Mouse (Mus musculus) embryonic facial prominence, embryonic 13.5 days (tissue): ENCODE data around the gene Nr1i3. TPM values are rescaled to one million over a fixed set of nuclear protein-coding genes. Genes with fewer than 3 reads are reported as not detected.

Source experiments
- ATAC-seq: fragments of 200-750 bp; cut with Nextera tagmentation; 2 replicates; pipeline ENCODE4 v1.8.0; 2017; ENCODE audit warnings: low read depth; ENCODE audit not compliant: insufficient number of reproducible peaks, insufficient read depth, low FRiP score, low TSS enrichment
- H3K27ac ChIP-seq: fragments of 300-500 bp; sonication (generic); 2 replicates; pipeline ENCODE4 v1.5.1; 2015; ENCODE audit warnings: moderate library complexity, mild to moderate bottlenecking, inconsistent platforms
- H3K27me3 ChIP-seq: fragments of 300-500 bp; sonication (generic); 2 replicates; pipeline ENCODE4 v1.6.1; 2015; ENCODE audit warnings: mild to moderate bottlenecking, inconsistent platforms
- H3K36me3 ChIP-seq: fragments of 300-500 bp; sonication (generic); 2 replicates; pipeline ENCODE4 v1.6.1; 2015; ENCODE audit warnings: mild to moderate bottlenecking, inconsistent platforms
- H3K4me1 ChIP-seq: fragments of 300-500 bp; sonication (generic); 2 replicates; pipeline ENCODE4 v1.6.1; 2015; ENCODE audit warnings: inconsistent platforms
- H3K4me2 ChIP-seq: fragments of 300-500 bp; sonication (generic); 2 replicates; pipeline ENCODE4 v1.6.1; 2015; ENCODE audit warnings: moderate library complexity, mild to moderate bottlenecking, inconsistent platforms
- H3K4me3 ChIP-seq: fragments of 300-500 bp; sonication (generic); 2 replicates; pipeline ENCODE4 v1.5.1; 2015; ENCODE audit warnings: mild to moderate bottlenecking, inconsistent platforms
- H3K9ac ChIP-seq: fragments of 300-500 bp; sonication (generic); 2 replicates; pipeline ENCODE4 v1.6.1; 2015; ENCODE audit warnings: mild to moderate bottlenecking, inconsistent platforms
- H3K9me3 ChIP-seq: fragments of 300-500 bp; sonication (generic); 2 replicates; pipeline ENCODE4 v1.6.1; 2016; ENCODE audit warnings: inconsistent platforms
- WGBS: fragments of 180-500 bp; shearing (Covaris S2); methylation state at CpG from one replicate; pipeline ENCODE4 v1.1.7; 2015; ENCODE audit warnings: mixed read lengths; 5-methylcytosine and 5-hydroxymethylcytosine counted together
- polyA plus RNA-seq: library from polyadenylated mRNA; unstranded; fragments of >200 nt; fragmentation: Nextera tagmentation; extraction: Ambion mirVana; gene quantifications from 2 replicates; pipeline ENCODE4 v1.2.1, GENCODE M21; 2015

Gene Nr1i3
- polyA plus RNA-seq, 1 experiment from 2014 or later: 0.10 TPM

- no peak overlapping the region for H3K27ac ChIP-seq
- no peaks in the 10 kb centered on the region for H3K27me3 ChIP-seq
- 80% methylated on average over 3 of the region's 3 CpGs for WGBS
- H3K4me1 ChIP-seq: peaks cover 26% of the 10 kb centered on the region
- H3K36me3 ChIP-seq: peaks cover 45% of the 10 kb centered on the region
- no peak overlapping the region for H3K4me2 ChIP-seq
- H3K4me3 ChIP-seq: no peak overlapping the region
- no peak for ATAC-seq
- H3K9ac ChIP-seq: no peak overlapping the region
- H3K9me3 ChIP-seq: no peaks in the 10 kb centered on the region
These were observed 46.5 kb downstream of the Nr1i3 start for GRCm38 (mm10) chr1:171260316-171260715.

- 2% methylated on average over 8 of the region's 8 CpGs for WGBS
- peak overlapping the region; percentile 93 for H3K27ac ChIP-seq
- peak overlapping the region; percentile 28 for H3K4me3 ChIP-seq
- H3K4me2 ChIP-seq: peak overlapping the region; percentile 59
- 0 out of 2 replicates have a peak overlapping the region, but pooled peaks have one; percentile 46 for H3K9ac ChIP-seq
- H3K9me3 ChIP-seq: no peaks in the 10 kb centered on the region
- H3K4me1 ChIP-seq: peaks cover 26% of the 10 kb centered on the region
- no peaks in the 10 kb centered on the region for H3K27me3 ChIP-seq
- peak; percentile 77 for ATAC-seq
- peaks cover 24% of the 10 kb centered on the region for H3K36me3 ChIP-seq
These were observed 48.9 kb downstream of the Nr1i3 start for GRCm38 (mm10) chr1:171262594-171263130.

DNA sequence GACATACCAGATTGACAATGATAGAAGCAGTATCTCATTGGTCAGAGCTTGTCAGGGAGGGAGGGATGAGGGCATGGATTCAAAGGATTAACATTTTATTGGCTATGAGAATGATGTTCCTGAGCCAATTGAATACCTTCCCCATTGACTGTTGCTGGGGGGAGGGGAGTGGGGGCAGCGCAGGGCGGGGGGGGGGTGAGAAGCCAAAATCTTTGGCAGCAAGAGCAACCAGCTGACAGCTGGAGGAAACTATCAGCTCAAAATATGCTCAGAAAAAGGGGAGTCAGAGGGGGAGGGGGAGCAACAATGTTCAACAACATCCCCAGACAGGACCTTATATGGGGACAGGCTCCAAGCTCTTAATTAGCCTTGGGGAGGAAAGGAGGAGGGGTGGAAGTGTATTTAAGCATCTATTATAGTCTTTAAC is 49.4 kb downstream of the Nr1i3 start:
- Histone ChIP-seq H3K27ac (peak overlapping the region; percentile 93), H3K27me3 (no peaks in the 10 kb centered on the region), H3K9ac (no peak overlapping the region), H3K36me3 (peaks cover 19% of the 10 kb centered on the region), H3K9me3 (no peaks in the 10 kb centered on the region), H3K4me3 (peak overlapping the region; percentile 28; the same call in 1 of the 2 replicates), H3K4me1 (peaks cover 22% of the 10 kb centered on the region), H3K4me2 (peak overlapping the region; percentile 59)
- whole genome bisulfite sequencing: 4% methylated on average over 2 of the region's 2 CpGs
- ATAC-seq: peak; percentile 79

DNA sequence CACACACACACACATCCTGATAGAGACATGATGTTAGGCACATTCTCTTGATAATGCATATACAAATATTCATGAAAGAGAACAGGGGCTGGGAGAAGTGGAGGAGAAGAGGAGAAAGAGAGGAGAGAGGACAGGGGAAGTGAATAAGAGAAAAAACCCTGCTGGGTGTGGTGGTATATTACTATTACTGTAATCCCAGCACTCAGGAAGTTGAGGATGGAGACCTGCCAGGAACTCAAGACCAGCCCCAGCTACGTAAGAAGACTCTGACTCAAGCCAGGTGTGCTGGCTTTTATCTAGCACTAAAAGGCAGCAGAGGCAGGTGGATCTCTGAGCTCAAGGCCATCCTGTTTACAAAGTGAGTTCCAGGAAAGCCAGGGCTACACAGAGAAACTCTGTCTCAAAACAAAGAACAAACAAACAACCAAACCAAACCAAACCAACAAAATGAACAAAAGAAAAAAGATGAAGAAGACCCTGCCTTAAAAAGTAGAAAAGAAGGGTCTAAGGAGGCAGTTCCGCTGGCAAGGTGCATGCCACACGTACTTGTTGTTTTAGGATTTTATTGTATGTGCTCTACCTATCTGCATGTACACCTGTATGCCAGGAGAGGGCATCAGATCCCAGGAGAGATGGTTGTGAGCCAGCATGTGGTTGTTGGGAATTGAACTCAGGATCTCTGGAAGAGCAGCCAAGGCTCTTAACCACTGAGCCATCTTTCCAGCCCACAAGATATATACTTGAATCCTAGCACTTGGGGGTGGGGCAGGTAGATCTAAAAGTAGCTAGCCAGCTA is 50.1 kb downstream of the Nr1i3 start:
- Histone ChIP-seq H3K27ac (peak overlapping the region; percentile 93), H3K9me3 (no peaks in the 10 kb centered on the region), H3K4me3 (no peak overlapping the region), H3K36me3 (peaks cover 14% of the 10 kb centered on the region), H3K4me1 (peaks cover 22% of the 10 kb centered on the region), H3K27me3 (no peaks in the 10 kb centered on the region), H3K4me2 (peak overlapping the region; percentile 59), H3K9ac (no peak overlapping the region)
- 69% methylated on average over 3 of the region's 3 CpGs for WGBS
- ATAC-seq: no peak

DNA sequence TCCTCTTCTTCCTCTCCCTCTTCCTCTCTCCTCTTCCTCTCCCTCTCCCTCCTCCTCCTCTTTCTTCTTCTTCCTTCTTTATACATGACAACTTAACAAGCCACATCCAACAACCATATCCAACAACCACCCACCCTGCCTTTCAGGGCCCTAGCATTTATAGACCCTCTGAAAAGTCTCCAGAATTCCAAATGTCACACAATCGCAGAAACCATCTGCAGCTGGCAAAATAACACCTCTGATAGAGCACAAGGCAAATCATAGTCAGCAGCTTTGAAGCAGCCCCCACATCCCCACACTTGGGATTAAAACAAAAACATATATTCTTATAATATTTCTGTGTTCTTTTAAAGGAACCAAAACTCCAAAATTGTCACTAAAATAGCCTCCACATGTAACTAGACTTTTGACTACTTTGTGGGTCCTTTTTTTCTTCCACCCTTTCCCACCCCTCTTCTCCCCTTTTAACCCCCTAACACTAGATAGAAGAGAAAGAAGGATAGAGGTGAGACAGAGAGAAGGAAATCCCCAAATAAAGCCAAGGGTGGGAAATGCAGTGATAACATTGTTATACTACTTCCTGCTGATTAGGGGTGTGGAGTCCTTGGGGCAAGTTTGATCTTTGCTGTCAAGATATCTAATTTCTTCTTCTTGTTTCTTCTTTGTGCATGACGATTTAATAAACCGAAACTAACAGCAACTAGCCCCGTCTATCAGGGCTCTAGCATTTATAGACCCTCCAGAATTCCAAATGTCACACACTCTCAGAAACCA is 52.4 kb downstream of the Nr1i3 start:
- no peaks in the 10 kb centered on the region for H3K9me3 ChIP-seq
- no peak overlapping the region for H3K4me2 ChIP-seq
- no peak overlapping the region for H3K27ac ChIP-seq
- 35% methylated on average over 4 of the region's 4 CpGs for WGBS
- H3K4me1 ChIP-seq: peaks cover 29% of the 10 kb centered on the region
- H3K9ac ChIP-seq: no peak overlapping the region
- ATAC-seq: no peak
- no peaks in the 10 kb centered on the region for H3K27me3 ChIP-seq
- H3K4me3 ChIP-seq: no peak overlapping the region
- H3K36me3 ChIP-seq: no peaks in the 10 kb centered on the region

GRCm38 (mm10) chr1:171268341-171268740 is 54.6 kb downstream of the Nr1i3 start:
- H3K4me2 ChIP-seq: no peak overlapping the region
- no peak overlapping the region for H3K9ac ChIP-seq
- no peak for ATAC-seq
- H3K9me3 ChIP-seq: no peaks in the 10 kb centered on the region
- H3K4me3 ChIP-seq: no peak overlapping the region
- WGBS: 56% methylated on average over 1 of the region's 1 CpGs
- H3K36me3 ChIP-seq: peaks cover 17% of the 10 kb centered on the region
- H3K4me1 ChIP-seq: peaks cover 25% of the 10 kb centered on the region
- no peaks in the 10 kb centered on the region for H3K27me3 ChIP-seq
- no peak overlapping the region for H3K27ac ChIP-seq

GRCm38 (mm10) chr1:171269848-171270572 is 56.2 kb downstream of the Nr1i3 start, which contains the start of gene B4galt3:
B4galt3 (plus strand) TSS chr1:171270328.
- Histone ChIP-seq H3K4me3 (peak within 1 kb of the TSS; percentile 83), H3K9ac (peak within 1 kb of the TSS; percentile 85), H3K4me1 (peaks cover 20% of the 10 kb centered on the region), H3K27ac (peak within 1 kb of the TSS; percentile 68), H3K4me2 (peak within 1 kb of the TSS; percentile 95), H3K27me3 (no peaks in the 10 kb centered on the region), H3K36me3 (peaks cover 34% of the 10 kb centered on the region), H3K9me3 (no peaks in the 10 kb centered on the region)
- peak; percentile 90 for ATAC-seq
- 3% methylated on average over 36 of the region's 36 CpGs for WGBS

Other genes starting within 250 kb of the Nr1i3 start
- 0.80 and 1.0 TPM in 2 replicates for gene Fcgr2b, start 237.4 kb upstream of the Nr1i3 start, polyA plus RNA-seq
- 0.41 and 0.55 TPM in 2 replicates for gene Fcgr4, start 195.1 kb upstream of the Nr1i3 start, polyA plus RNA-seq
- gene Fcgr3, start 149.0 kb upstream of the Nr1i3 start, polyA plus RNA-seq: 9.4 and 10.1 TPM in 2 replicates
- 1.3 and 2.1 TPM in 2 replicates for gene Cfap126, start 100.1 kb upstream of the Nr1i3 start, polyA plus RNA-seq
- 249 and 258 TPM in 2 replicates for gene Sdhc, start 63.4 kb upstream of the Nr1i3 start, polyA plus RNA-seq
- gene Mpz, start 63.3 kb upstream of the Nr1i3 start, polyA plus RNA-seq: 7.7 and 9.4 TPM in 2 replicates
- 20.6 and 25.2 TPM in 2 replicates for gene Pcp4l1, start 17.7 kb upstream of the Nr1i3 start, polyA plus RNA-seq
- gene Tomm40l, start 8.5 kb downstream of the Nr1i3 start, polyA plus RNA-seq: 30.2 and 30.9 TPM in 2 replicates
- 0.80 and 56.2 TPM in 2 replicates for gene Apoa2, start 11.1 kb downstream of the Nr1i3 start, polyA plus RNA-seq
- 40.7 and 41.9 TPM in 2 replicates for gene Fcer1g, start 20.4 kb downstream of the Nr1i3 start, polyA plus RNA-seq
- 23.6 and 25.6 TPM in 2 replicates for gene Adamts4, start 36.5 kb downstream of the Nr1i3 start, polyA plus RNA-seq
- 232 and 248 TPM in 2 replicates for gene Ndufs2, start 37.4 kb downstream of the Nr1i3 start, polyA plus RNA-seq
- gene B4galt3, start 56.4 kb downstream of the Nr1i3 start, polyA plus RNA-seq: 82.1 and 84.2 TPM in 2 replicates
- 60.5 and 64.9 TPM in 2 replicates for gene Ppox, start 67.2 kb downstream of the Nr1i3 start, polyA plus RNA-seq
- gene Usp21, start 74.0 kb downstream of the Nr1i3 start, polyA plus RNA-seq: 116 and 127 TPM in 2 replicates
- 109 and 118 TPM in 2 replicates for gene Ufc1, start 81.1 kb downstream of the Nr1i3 start, polyA plus RNA-seq
- 58.4 and 59.6 TPM in 2 replicates for gene Dedd, start 115.2 kb downstream of the Nr1i3 start, polyA plus RNA-seq
- 43.4 and 44.9 TPM in 2 replicates for gene Nit1, start 131.7 kb downstream of the Nr1i3 start, polyA plus RNA-seq
- gene Pfdn2, start 131.7 kb downstream of the Nr1i3 start, polyA plus RNA-seq: 119 and 125 TPM in 2 replicates
- gene Klhdc9, start 146.8 kb downstream of the Nr1i3 start, polyA plus RNA-seq: 1.2 and 1.9 TPM in 2 replicates
- gene Nectin4, start 156.1 kb downstream of the Nr1i3 start, polyA plus RNA-seq: 19.0 and 21.6 TPM in 2 replicates
- 1.1 and 1.3 TPM in 2 replicates for gene Arhgap30, start 175.0 kb downstream of the Nr1i3 start, polyA plus RNA-seq
- gene Usf1, start 197.3 kb downstream of the Nr1i3 start, polyA plus RNA-seq: 95.6 and 108 TPM in 2 replicates
- gene Tstd1, start 204.9 kb downstream of the Nr1i3 start, polyA plus RNA-seq: 8.1 and 8.5 TPM in 2 replicates
- gene F11r, start 223.6 kb downstream of the Nr1i3 start, polyA plus RNA-seq: 39.2 TPM in 2 replicates